Mouse (Mus musculus) left cerebral cortex, postnatal 4 days (tissue): ENCODE results near the gene Gm5797. TPM values are rescaled to one million over a fixed set of nuclear protein-coding genes. Genes with fewer than 3 reads are reported as not detected.
"Not testable (repeated sequence)": the region's sequence is repeated elsewhere in the genome, so short reads cannot be mapped to it uniquely, and the experiment has no call there.

Source experiments
- DNase-seq: peaks from one replicate; pipeline ENCODE4 v3.0.0-alpha.2; 2022
- intact Hi-C: fragments of 180-260 bp; cut with DNase I; formaldehyde crosslinking; loops from one replicate; pipeline ENCODE4 v1.15.1; 2025
- total RNA-seq, 2 experiments: library from RNA; stranded (reverse); gene quantifications; 2 replicates each; pipeline ENCODE4 v1.2.3; 2021

The Gm5797 gene
- not detected for total RNA-seq

DNA sequence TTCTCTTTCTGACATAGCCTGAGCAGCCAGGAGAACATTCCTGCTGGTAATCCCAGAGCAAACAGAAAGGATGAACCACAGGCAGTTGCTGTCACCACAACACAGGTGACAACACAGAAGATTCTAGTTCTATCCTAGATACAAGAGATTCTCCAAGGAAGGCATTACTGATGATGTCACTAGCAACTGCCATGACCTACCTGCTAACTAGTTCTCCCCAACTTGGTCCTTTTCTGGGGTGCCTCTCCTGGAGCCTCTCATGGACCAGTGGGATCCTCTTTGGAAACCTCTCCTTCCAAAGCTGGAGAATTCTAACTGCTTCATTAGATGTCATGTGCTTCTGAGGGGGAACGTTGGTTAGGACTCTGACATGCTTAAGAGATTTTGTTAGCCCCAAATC, at the start of gene Gm5797:
TSS of gene Gm5797 (minus strand) at position 101 of the 400 bp plus-strand sequence.
- DNase-seq, result not testable (repeated sequence)

DNA sequence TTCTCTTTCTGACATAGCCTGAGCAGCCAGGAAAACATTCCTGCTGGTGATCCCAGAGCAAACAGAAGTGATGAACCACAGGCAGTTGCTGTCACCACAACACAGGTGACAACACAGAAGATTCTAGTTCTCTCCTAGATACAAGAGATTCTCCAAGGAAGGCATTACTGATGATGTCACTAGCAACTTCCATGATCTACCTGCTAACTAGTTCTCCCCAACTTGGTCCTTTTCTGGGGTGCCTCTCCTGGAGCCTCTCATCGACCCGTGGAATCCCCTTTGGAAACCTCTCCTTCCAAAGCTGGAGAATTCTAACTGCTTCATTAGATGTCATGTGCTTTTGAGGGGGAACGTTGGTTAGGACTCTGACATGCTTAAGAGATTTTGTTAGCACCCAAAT, 32.8 kb upstream of the Gm5797 start, which contains the start of gene Gm8374:
TSS of gene Gm8374 (minus strand) at position 101 of the 400 bp plus-strand sequence.
- intact Hi-C loops, DNase-seq: not testable (repeated sequence)

More for the DNA sequence above, at the start of gene Gm5797:
- intact Hi-C loops, result not testable (repeated sequence)

DNA sequence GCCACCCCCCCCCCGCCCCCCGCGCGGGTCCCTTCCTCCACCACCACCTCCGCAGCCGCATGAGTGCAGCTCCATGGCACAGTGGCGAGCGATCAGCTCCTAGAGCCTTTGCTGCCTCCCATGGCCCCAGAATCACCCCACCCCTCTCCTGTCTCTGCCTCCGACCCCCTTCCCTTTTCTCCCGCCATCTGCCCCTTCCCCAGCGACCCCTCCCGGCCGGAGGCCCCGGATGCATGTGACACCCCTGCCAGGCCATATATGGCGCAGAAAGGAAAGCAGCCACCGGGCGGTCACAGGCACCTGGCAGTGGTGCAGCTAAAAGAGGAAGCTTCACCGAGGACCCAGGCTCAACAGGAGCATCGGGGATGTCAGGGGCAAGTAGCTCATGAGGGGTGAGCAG, 17.1 kb downstream of the Gm5797 start:
- intact Hi-C loops, result not testable (repeated sequence)
- DNase-seq, result peak; percentile 56

DNA sequence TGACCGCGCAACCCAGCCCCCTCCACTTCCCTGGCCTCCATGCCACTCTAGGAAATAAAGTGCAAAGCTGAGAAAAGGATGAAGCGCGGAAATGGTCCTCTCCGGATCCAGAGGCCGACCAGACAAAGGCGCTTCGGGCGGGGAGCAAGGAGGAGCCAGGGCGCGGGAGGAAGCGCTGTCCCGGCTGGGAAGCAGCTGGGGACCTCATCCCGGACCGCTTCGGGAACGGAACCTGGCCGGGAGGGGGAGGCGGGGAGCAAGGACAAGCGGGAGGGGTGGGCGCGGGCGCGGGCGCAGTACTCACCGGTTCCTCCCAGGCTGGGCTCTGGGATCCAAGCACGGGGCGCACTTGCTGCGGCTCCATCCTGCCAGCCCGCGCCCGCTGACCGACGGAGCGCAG, 17.5 kb downstream of the Gm5797 start, which contains the start of gene Gm3739:
TSS of gene Gm3739 (minus strand) at position 389 of the 400 bp plus-strand sequence.
- intact Hi-C loops, result not testable (repeated sequence)
- peak; percentile 4 for DNase-seq

Other genes with a start within 250 kb of the Gm5797 start
- gene Gm3696, start 231.8 kb downstream of the Gm5797 start, total RNA-seq, result 1 to 10 TPM; 6.7 TPM
- gene Gm6676, start 207.0 kb downstream of the Gm5797 start, total RNA-seq, result not detected
- gene Gm3512, start 157.9 kb downstream of the Gm5797 start, total RNA-seq, result 1 to 10 TPM; 3.8 to 4.7 TPM
- gene Gm16434, start 137.9 kb downstream of the Gm5797 start, total RNA-seq, result not detected
- gene Gm3727, start 67.7 kb downstream of the Gm5797 start, total RNA-seq, result not detected
- gene Gm3739, start 17.3 kb downstream of the Gm5797 start, total RNA-seq, result 1 to 10 TPM; 3.0 to 3.4 TPM
- not detected for gene Gm8374, start 32.7 kb upstream of the Gm5797 start, total RNA-seq
- not detected for gene Gm3755, start 118.5 kb upstream of the Gm5797 start, total RNA-seq
- gene Gm3752, start 151.4 kb upstream of the Gm5797 start, total RNA-seq, result 1 to 10 TPM; 8.1 to 8.7 TPM
- 10 to 100 TPM; 27.9 to 28.2 TPM for gene Gm3558, start 236.2 kb upstream of the Gm5797 start, total RNA-seq